Mouse (Mus musculus): ENCODE measurements around the gene Llcfc1.

DNA sequence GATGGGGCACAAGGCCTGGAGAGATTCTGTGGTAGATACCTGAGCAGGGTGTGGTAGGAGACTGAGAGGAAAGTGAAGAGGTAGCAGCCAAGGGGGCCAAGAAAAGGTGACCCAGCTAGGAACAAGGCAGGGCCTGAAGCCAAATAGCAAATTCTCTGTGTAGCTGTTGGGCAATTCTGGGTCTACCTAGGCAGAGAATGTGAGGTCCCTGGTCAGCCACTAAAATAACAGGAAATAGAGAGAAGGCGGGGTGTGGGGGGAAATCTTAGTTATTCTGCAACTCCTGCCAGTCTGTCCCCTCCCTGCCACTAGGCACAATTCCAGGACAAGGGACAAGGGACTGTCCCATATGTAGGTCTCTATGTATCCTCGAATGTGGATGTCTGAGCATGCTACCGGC is 41.0 kb upstream of the Llcfc1 start:
- TF ChIP-seq CTCF (IDR thresholded peaks at IDR 0.05; ENCODE audit: borderline replicate concordance, extremely low read depth, insufficient read depth, insufficient read length), result no peak
- no peak for TF ChIP-seq POLR2A (IDR thresholded peaks at IDR 0.05; ENCODE audit: borderline replicate concordance, extremely low read depth, insufficient read depth, insufficient read length, poor library complexity, severe bottlenecking)

Data from brain, embryonic 14.5 days (tissue).